Mouse (Mus musculus): ENCODE data around the gene Pfkp. TPM values are rescaled to one million over a fixed set of nuclear protein-coding genes. Genes with fewer than 3 reads are reported as not detected.
A peak's percentile ranks its signal among the peaks of the same experiment; 100 is the strongest.

Gene Pfkp
- polyA plus RNA-seq, 1 experiment, result 0.05 TPM

DNA sequence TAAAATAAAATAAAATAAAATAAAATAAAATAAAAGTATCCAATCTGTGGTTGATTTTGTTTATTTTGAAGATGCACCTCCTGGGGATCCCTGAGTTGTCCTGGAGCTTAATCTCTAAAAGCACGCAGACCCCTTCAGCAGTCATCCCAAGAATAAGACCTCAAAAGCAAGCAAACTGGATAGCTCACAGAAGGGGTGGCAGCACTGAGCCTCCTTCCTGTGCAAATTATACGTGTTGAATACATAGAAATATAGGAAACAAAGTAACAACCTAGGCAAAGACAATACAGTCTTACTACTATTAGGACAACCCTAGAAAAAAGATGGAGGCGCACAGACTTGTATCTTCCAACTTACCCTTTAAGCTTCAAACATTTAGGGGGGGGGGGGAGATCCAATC lies 965 bp upstream of the Pfkp start:
- Histone ChIP-seq H3K27me3 (ENCODE audit: control insufficient read depth) (peaks cover 7% of the 10 kb centered on the region), H3K4me1 (ENCODE audit: control insufficient read depth) (peaks cover 24% of the 10 kb centered on the region), H3K9me3 (ENCODE audit: control insufficient read depth, low read length) (no peaks in the 10 kb centered on the region), H3K4me3 (replicated peaks) (no peak overlapping the region), H3K36me3 (ENCODE audit: control insufficient read depth) (no peaks in the 10 kb centered on the region)
- TF ChIP-seq TAL1 (IDR thresholded peaks at IDR 0.05; ENCODE audit: low read length) (no peak), GATA1 (IDR thresholded peaks at IDR 0.05; ENCODE audit: low read length) (no peak)

DNA sequence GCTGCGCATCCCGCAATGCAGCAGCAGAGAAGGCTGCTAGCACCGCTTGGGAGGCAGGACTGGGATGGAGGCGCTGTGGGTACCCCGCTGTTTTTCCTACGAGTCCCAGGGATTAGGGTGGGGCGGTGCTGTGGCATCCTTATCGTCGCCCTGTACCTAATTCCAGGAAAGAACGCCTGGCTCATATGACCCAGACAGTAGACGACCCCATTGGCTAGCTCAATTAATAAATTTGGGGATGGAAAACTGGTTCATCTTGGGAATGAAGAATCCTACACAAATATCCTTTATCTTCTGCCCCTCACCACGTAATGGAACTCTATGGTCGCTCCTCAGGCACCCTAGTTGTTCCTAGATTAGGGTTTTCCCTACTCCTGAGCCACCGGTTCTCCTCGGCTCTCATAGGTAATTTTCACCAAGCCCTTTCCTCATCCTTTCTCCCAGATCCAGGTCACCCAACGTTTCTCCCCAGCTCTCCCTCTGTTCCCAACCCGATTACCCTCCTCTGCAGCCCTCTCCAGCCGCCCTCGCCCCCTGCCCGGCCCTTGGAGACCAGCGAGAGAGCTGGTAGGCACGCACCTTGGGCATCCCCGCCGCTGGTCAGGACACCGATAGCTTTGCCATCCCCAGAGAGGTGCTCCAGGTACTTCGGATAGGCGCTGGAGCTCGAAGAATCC lies 447 bp downstream of the Pfkp start:
- H3K27me3 ChIP-seq (ENCODE audit: control insufficient read depth), result peaks cover 7% of the 10 kb centered on the region
- H3K4me1 ChIP-seq (ENCODE audit: control insufficient read depth), result peaks cover 24% of the 10 kb centered on the region
- no peaks in the 10 kb centered on the region for H3K9me3 ChIP-seq (ENCODE audit: control insufficient read depth, low read length)
- no peaks in the 10 kb centered on the region for H3K36me3 ChIP-seq (ENCODE audit: control insufficient read depth)
- H3K4me3 ChIP-seq (replicated peaks), result peak overlapping the region; percentile 63
- TF ChIP-seq GATA1 (IDR thresholded peaks at IDR 0.05; ENCODE audit: low read length) (no peak), TAL1 (IDR thresholded peaks at IDR 0.05; ENCODE audit: low read length) (no peak)

DNA sequence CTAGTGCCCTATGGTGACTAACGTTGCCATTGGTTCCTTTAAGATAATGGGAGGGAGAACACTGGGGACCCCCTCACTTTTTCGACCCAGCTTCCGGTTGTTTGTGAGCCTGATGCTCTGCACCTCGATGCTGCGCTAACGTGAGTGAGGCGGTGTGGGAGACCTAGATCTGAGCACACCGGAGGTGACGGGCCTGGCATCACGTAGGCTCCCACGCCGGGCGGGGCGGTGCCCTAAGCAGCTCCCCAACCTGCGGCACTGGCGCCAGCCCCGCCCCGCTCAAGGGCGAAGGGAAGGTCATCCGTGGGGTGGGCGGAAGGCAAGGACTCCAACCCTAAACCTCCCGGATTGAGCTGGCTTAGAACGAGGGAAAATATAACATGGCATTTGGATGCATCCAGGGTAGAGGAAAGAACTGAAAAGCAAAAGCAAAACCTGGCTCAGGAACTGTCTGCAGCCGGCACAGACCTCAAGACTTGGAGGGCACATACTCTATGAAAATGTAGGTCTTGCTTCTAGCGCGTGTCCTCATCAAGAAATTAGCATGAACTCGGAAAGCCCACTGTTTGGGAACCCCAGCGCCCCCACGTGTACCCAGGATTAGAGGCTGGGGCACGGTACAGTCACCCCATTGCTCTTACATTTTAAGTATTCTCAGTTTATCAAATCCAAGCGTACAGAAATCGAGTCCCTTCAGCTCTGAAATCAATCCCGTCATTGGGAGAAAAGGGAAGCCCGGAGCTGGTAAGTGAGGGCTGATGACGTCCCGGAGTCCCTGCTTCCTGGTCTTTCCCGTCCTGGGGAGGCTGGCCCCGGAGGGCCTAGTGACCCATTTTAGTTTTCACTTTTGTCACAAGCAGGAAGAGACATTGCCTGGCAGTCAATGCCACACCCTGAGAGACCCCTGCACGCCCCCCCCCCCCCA lies 1.2 kb downstream of the Pfkp start:
- TF ChIP-seq GATA1 (IDR thresholded peaks at IDR 0.05; ENCODE audit: low read length) (no peak), TAL1 (IDR thresholded peaks at IDR 0.05; ENCODE audit: low read length) (no peak)
- H3K36me3 ChIP-seq (ENCODE audit: control insufficient read depth), result no peaks in the 10 kb centered on the region
- H3K4me3 ChIP-seq (replicated peaks), result peak overlapping the region; percentile 63
- H3K9me3 ChIP-seq (ENCODE audit: control insufficient read depth, low read length), result no peaks in the 10 kb centered on the region
- H3K4me1 ChIP-seq (ENCODE audit: control insufficient read depth), result peaks cover 24% of the 10 kb centered on the region
- peaks cover 7% of the 10 kb centered on the region for H3K27me3 ChIP-seq (ENCODE audit: control insufficient read depth)

DNA sequence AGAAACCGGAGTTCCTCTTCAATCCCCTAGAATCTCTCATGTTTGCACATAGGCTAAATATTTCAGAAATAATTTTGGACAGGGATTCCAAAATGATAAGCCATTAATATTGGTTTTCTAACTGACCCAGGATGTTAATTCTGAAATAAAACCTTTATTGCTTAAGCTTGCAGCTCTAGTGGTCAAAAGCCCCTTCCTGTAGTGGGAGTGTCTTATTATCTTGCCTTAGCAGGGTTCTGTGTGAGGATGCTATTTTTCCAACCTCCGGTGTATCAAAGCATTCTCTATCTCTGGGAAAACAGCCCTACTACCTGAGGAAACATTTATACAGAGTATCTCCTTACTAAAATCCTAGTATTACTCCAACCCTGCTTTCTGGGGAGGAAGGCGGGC lies 1.9 kb downstream of the Pfkp start:
- no peaks in the 10 kb centered on the region for H3K36me3 ChIP-seq (ENCODE audit: control insufficient read depth)
- H3K4me3 ChIP-seq (replicated peaks), result peak overlapping the region; percentile 63
- TF ChIP-seq GATA1 (IDR thresholded peaks at IDR 0.05; ENCODE audit: low read length) (no peak), TAL1 (IDR thresholded peaks at IDR 0.05; ENCODE audit: low read length) (no peak)
- H3K9me3 ChIP-seq (ENCODE audit: control insufficient read depth, low read length), result no peaks in the 10 kb centered on the region
- peaks cover 7% of the 10 kb centered on the region for H3K27me3 ChIP-seq (ENCODE audit: control insufficient read depth)
- peaks cover 24% of the 10 kb centered on the region for H3K4me1 ChIP-seq (ENCODE audit: control insufficient read depth)

DNA sequence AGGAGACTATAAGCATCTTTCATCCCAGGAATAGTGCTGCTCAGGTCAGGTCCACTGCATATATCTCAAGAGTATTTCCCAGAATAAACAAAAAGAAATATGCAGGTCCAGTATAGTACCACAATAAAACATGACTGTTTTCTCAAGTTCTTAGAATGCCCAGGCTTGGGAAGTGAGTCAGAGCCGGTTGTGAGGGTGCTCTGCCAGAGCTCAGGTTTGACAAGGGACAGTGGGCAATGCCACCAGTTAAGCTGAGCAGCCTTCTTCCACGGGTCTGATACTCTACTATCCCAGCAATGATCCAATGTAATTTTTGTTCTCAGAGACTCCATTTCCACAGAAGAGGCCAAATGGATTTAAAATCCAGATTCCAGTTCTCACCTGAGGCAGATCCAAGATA lies 2.3 kb downstream of the Pfkp start:
- peaks cover 24% of the 10 kb centered on the region for H3K4me1 ChIP-seq (ENCODE audit: control insufficient read depth)
- H3K36me3 ChIP-seq (ENCODE audit: control insufficient read depth), result no peaks in the 10 kb centered on the region
- peaks cover 7% of the 10 kb centered on the region for H3K27me3 ChIP-seq (ENCODE audit: control insufficient read depth)
- H3K4me3 ChIP-seq (replicated peaks), result no peak overlapping the region
- no peaks in the 10 kb centered on the region for H3K9me3 ChIP-seq (ENCODE audit: control insufficient read depth, low read length)
- no peak for TF ChIP-seq TAL1 (IDR thresholded peaks at IDR 0.05; ENCODE audit: low read length)
- no peak for TF ChIP-seq GATA1 (IDR thresholded peaks at IDR 0.05; ENCODE audit: low read length)

DNA sequence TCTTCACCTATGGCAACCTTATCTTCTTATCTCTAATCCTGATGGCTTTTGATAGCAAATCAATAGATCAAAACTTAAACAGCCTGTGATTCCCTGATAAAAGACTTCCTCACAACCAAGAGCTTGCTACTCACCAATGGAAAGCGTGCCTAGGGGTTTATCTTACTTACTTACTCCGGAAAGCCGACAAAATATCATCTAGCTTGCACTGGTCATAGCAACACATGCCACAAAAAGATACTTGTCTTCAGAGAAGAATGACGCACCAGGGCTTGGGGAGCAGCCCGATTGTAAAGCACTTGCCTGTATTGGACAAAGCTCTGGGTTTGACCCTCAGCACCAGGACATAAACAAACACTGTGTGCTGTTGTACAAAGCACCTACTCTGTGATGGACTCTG lies 4.6 kb downstream of the Pfkp start:
- no peaks in the 10 kb centered on the region for H3K36me3 ChIP-seq (ENCODE audit: control insufficient read depth)
- H3K4me1 ChIP-seq (ENCODE audit: control insufficient read depth), result peaks cover 23% of the 10 kb centered on the region
- H3K4me3 ChIP-seq (replicated peaks), result no peak overlapping the region
- TF ChIP-seq GATA1 (IDR thresholded peaks at IDR 0.05; ENCODE audit: low read length) (no peak), TAL1 (IDR thresholded peaks at IDR 0.05; ENCODE audit: low read length) (no peak)
- peaks cover 7% of the 10 kb centered on the region for H3K27me3 ChIP-seq (ENCODE audit: control insufficient read depth)
- H3K9me3 ChIP-seq (ENCODE audit: control insufficient read depth, low read length), result no peaks in the 10 kb centered on the region

DNA sequence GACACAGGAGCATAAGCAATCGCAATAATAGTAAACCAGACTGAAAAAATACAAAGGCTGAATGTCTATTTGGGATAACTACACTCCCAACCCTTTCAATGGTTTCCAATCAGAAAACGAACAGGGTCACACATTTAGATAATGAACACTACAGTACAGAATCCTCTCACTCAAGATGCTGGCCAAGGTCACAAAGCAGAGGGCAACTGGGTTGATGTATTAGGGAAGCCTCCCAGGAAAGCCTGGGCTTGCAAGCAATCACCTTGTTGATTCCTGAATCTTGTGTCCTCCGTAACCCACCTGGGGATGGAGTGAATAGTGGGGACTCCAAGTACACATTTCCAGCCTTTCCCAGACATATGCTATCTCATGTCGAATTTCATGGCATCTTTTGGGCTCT lies 5.6 kb downstream of the Pfkp start:
- H3K4me3 ChIP-seq (replicated peaks), result no peak overlapping the region
- H3K9me3 ChIP-seq (ENCODE audit: control insufficient read depth, low read length), result no peaks in the 10 kb centered on the region
- H3K4me1 ChIP-seq (ENCODE audit: control insufficient read depth), result peaks cover 13% of the 10 kb centered on the region
- H3K27me3 ChIP-seq (ENCODE audit: control insufficient read depth), result peaks cover 7% of the 10 kb centered on the region
- TF ChIP-seq GATA1 (IDR thresholded peaks at IDR 0.05; ENCODE audit: low read length), result no peak
- no peak for TF ChIP-seq TAL1 (IDR thresholded peaks at IDR 0.05; ENCODE audit: low read length)
- H3K36me3 ChIP-seq (ENCODE audit: control insufficient read depth), result no peaks in the 10 kb centered on the region

DNA sequence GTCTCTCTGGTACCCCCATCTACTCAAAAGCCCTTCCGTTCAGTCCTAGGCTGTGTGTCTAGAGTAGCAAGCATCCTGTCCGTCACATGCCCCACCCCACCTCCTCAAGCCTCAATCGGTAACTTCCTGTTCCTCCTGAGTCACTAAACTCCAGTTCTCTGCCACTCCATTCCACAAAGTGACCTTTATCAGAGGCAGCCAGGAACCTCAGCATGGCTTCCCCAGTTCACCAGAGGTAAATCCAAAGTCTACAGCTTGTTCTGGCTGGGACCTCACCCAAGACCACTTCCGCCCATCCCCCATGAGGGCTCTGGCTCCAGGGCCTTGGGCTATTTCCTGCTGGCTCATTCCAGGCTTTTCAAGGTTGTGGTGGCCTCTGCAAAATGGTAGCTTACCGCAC lies 6.1 kb downstream of the Pfkp start:
- Histone ChIP-seq H3K9me3 (ENCODE audit: control insufficient read depth, low read length) (no peaks in the 10 kb centered on the region), H3K4me1 (ENCODE audit: control insufficient read depth) (peaks cover 7% of the 10 kb centered on the region), H3K36me3 (ENCODE audit: control insufficient read depth) (no peaks in the 10 kb centered on the region), H3K4me3 (replicated peaks) (no peak overlapping the region), H3K27me3 (ENCODE audit: control insufficient read depth) (peaks cover 7% of the 10 kb centered on the region)
- no peak for TF ChIP-seq GATA1 (IDR thresholded peaks at IDR 0.05; ENCODE audit: low read length)
- no peak for TF ChIP-seq TAL1 (IDR thresholded peaks at IDR 0.05; ENCODE audit: low read length)

DNA sequence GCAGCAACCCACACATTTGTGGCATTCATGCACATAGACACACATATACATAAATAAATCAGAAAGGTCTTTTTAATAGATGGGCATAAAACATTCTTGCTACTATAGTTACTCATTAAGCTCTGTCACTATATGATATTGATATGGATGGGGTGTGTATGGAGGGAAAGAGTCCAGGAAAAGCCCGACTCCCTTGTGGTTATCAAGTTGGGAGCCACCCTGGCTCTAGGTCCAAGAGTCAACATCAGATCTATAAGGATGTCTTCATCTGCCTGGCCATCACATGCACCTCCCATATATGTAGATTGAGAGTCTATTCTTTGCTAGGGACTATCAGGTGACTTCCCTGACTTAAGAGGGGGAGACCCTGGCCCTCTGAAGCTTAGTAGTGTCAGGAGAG lies 7.1 kb downstream of the Pfkp start:
- H3K4me1 ChIP-seq (ENCODE audit: control insufficient read depth), result no peaks in the 10 kb centered on the region
- H3K4me3 ChIP-seq (replicated peaks), result no peak overlapping the region
- H3K36me3 ChIP-seq (ENCODE audit: control insufficient read depth), result no peaks in the 10 kb centered on the region
- TF ChIP-seq TAL1 (IDR thresholded peaks at IDR 0.05; ENCODE audit: low read length) (no peak), GATA1 (IDR thresholded peaks at IDR 0.05; ENCODE audit: low read length) (no peak)
- no peaks in the 10 kb centered on the region for H3K27me3 ChIP-seq (ENCODE audit: control insufficient read depth)
- no peaks in the 10 kb centered on the region for H3K9me3 ChIP-seq (ENCODE audit: control insufficient read depth, low read length)

Measured in erythroblast, embryonic 14.5 days (primary cell).